Mouse (Mus musculus) adipose tissue, adult 10 weeks (tissue): ENCODE results near the gene Naglu. TPM values are rescaled to one million over a fixed set of nuclear protein-coding genes. Genes with fewer than 3 reads are reported as not detected.

Experiments
- polyA plus RNA-seq: library from polyadenylated mRNA; stranded (reverse); fragments of 350-450 nt; fragmentation: Illumina TruSeq; extraction: RNeasy Lipid Tissue Mini Kit (QIAGEN cat#74804); gene quantifications from one replicate; pipeline ENCODE4 v1.2.3, GENCODE M21; 2014; ENCODE audit warnings: low read depth, low replicate concordance

Gene Naglu
- 34.9 TPM for polyA plus RNA-seq

DNA sequence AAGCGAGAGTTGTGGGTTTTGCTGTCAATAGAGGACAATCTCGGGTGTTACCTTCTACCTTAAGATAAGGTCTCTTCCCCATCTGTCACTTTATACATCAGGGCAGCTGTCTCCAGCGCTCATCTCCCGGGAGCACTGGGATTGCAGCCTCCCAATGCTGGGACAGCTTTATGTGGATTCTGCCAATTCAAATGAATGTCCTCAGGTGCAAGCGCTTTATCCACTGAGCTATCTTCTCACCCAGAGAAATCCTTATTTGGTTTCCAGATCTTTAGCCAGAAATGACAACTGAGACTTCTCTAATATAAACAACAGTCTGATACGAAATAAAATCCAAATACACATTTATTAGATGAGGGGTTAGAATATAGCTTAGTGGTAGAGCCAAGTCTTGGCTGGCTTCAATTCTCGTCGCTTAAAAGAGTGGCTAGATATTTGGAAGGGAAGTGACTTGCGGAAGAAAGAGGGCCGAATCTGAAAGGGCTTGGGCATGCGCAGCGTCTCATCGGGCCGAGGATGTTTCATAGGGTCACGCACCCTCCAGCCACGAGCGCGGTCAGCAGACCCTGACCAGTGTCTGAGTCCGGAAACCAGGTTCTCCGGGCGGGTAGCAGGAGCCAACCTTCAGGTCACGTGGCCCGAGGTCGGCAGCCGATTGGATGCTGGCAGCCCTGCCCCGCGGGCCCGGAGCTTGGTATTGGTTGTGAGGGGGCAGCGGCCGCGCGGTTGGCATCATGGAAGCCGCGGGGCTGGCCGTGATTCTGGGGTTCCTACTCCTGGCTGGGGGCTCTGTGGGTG, at the start of gene Naglu:
Naglu (plus strand) TSS at position 622 of the 798 bp plus-strand sequence.

DNA sequence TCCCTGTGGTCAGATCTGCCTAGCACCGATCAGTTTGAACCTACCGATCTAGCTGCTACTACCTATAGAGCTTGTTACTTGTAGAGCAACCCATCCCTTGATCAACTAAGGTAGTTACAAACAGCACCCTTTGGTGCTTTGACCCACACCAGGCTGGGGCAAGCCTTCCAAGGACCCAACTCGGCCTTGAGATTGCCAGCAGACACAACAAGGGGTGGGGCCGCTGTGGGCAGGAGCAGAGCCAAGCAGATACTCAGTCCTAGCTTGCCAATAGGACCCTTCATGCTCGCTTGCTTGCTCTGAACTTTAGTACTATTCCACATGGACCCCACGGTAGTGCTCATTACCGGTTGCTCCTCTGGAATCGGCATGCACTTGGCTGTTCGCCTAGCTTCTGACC, 8.3 kb downstream of the Naglu start, which contains the start of gene Hsd17b1:
Hsd17b1 (plus strand) TSS at position 291 of the 400 bp plus-strand sequence.

GRCm38 (mm10) chr11:101082208-101083082, 12.6 kb downstream of the Naglu start, which contains the start of gene Coasy:
Gene Coasy, plus strand, starts transcription at chr11:101082565.

GRCm38 (mm10) chr11:101086756-101087681, 17.2 kb downstream of the Naglu start, which contains the start of gene Mlx:
Gene Mlx, plus strand, starts transcription at chr11:101087277.

DNA sequence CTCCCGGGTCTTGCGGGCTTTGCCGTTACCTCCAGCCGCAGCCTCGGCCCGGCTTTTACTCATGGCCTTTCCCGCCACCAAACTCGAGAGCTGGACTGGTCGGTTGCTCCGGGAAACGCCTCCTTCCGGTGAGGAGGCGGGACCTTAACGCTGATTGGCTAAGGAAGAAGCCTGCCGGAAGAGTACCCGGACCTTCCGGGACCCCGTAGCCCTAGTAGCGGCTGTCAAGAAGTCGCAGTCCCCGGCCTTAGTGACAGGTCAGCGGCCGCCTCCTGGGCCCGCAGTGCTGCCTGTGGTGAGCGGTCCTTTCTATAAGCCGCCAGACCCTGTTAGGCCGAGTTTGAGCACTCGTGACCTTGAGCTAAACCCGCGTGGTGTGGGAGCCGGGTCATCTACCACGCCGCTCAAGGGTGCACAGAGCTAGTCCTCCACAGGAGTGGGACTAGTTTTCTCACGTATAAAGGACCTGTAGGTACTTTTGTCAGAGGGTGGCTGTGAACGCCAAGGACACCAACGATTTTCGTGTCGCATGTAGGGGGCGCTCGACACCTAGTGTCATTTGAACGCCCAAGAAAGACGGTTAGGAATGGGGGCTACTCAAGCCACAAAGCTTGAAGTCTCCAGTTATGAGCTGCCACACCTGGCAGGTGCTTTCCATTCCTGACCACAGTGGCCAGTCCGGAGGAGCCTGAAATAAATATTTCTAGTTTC, 25.7 kb downstream of the Naglu start, which contains the start of gene Psmc3ip:
Psmc3ip (minus strand) TSS at position 123 of the 711 bp plus-strand sequence.

GRCm38 (mm10) chr11:101119761-101120544, 50.1 kb downstream of the Naglu start, which contains the start of the genes Retreg3 and Tubg1:
Gene Retreg3, minus strand, starts transcription at chr11:101119893.
Gene Tubg1, plus strand, starts transcription at chr11:101119938.

Other genes starting within 250 kb of the Naglu start
- gene Stat5b, start 219.3 kb upstream of the Naglu start, polyA plus RNA-seq: 23.3 TPM
- 31.5 TPM for gene Stat5a, start 210.7 kb upstream of the Naglu start, polyA plus RNA-seq
- 70.6 TPM for gene Stat3, start 130.5 kb upstream of the Naglu start, polyA plus RNA-seq
- 278 TPM for gene Cavin1, start 99.1 kb upstream of the Naglu start, polyA plus RNA-seq
- gene Atp6v0a1, start 60.6 kb upstream of the Naglu start, polyA plus RNA-seq: 100 TPM
- gene Hsd17b1, start 8.4 kb downstream of the Naglu start, polyA plus RNA-seq: 0.62 TPM
- gene Coasy, start 12.6 kb downstream of the Naglu start, polyA plus RNA-seq: 35.8 TPM
- gene Mlx, start 17.3 kb downstream of the Naglu start, polyA plus RNA-seq: 33.4 TPM
- 8.3 TPM for gene Psmc3ip, start 25.4 kb downstream of the Naglu start, polyA plus RNA-seq
- gene Retreg3, start 49.9 kb downstream of the Naglu start, polyA plus RNA-seq: 45.6 TPM
- gene Tubg1, start 49.9 kb downstream of the Naglu start, polyA plus RNA-seq: 22.4 TPM
- gene Tubg2, start 85.9 kb downstream of the Naglu start, polyA plus RNA-seq: 2.4 TPM
- 3.5 TPM for gene Cntnap1, start 100.5 kb downstream of the Naglu start, polyA plus RNA-seq
- gene Plekhh3, start 101.3 kb downstream of the Naglu start, polyA plus RNA-seq: 10.9 TPM
- not detected for gene Ccr10, start 105.4 kb downstream of the Naglu start, polyA plus RNA-seq
- gene Ezh1, start 156.5 kb downstream of the Naglu start, polyA plus RNA-seq: 45.0 TPM
- gene Ramp2, start 176.0 kb downstream of the Naglu start, polyA plus RNA-seq: 44.1 TPM
- 145 TPM for gene Vps25, start 183.7 kb downstream of the Naglu start, polyA plus RNA-seq
- 14.0 TPM for gene Wnk4, start 190.6 kb downstream of the Naglu start, polyA plus RNA-seq
- gene Cntd1, start 209.0 kb downstream of the Naglu start, polyA plus RNA-seq: 3.1 TPM
- gene Coa3, start 209.1 kb downstream of the Naglu start, polyA plus RNA-seq: 114 TPM
- gene Becn1, start 232.3 kb downstream of the Naglu start, polyA plus RNA-seq: 151 TPM
- gene Psme3, start 246.2 kb downstream of the Naglu start, polyA plus RNA-seq: 64.9 TPM